Mouse (Mus musculus) ovary, adult 18-20 months (tissue): ENCODE measurements around the gene Nlrp5.
"Not testable (repeated sequence)": the region's sequence is repeated elsewhere in the genome, so short reads cannot be mapped to it uniquely, and the experiment has no call there.

Source experiments
- DNase-seq: peaks from one replicate; pipeline ENCODE4 v3.0.0; 2022; ENCODE audit warnings: low spot score, mixed read lengths

The Nlrp5 gene

GRCm38 (mm10) chr7:23385589-23385988 is at the start of gene Nlrp5:
Nlrp5 (plus strand) TSS chr7:23385889.
- DNase-seq: no peak

GRCm38 (mm10) chr7:23358311-23358710 is 27.4 kb upstream of the Nlrp5 start:
- DNase-seq: not testable (repeated sequence)

GRCm38 (mm10) chr7:23470201-23470600 is 84.5 kb downstream of the Nlrp5 start:
- not testable (repeated sequence) for DNase-seq

- not testable (repeated sequence) for DNase-seq
Observed at GRCm38 (mm10) chr7:23470832-23471231, 85.1 kb downstream of the Nlrp5 start.

GRCm38 (mm10) chr7:23472886-23473285 is 87.2 kb downstream of the Nlrp5 start:
- DNase-seq: not testable (repeated sequence)
